Mouse (Mus musculus) C2C12 (cell line): ENCODE measurements around the gene Acta1. TPM values are rescaled to one million over a fixed set of nuclear protein-coding genes. Genes with fewer than 3 reads are reported as not detected.

Experiments used
- H3K27me3 ChIP-seq: one replicate; pipeline ENCODE4 v1.6.1; 2011; ENCODE audit not compliant: control insufficient read depth, insufficient read depth, insufficient read length
- H3K36me3 ChIP-seq: one replicate; pipeline ENCODE4 v1.6.1; 2011; ENCODE audit not compliant: control insufficient read depth, insufficient read depth
- H3K4me3 ChIP-seq: one replicate; pipeline ENCODE4 v1.5.1; 2011; ENCODE audit warnings: mild to moderate bottlenecking, control low read depth; ENCODE audit not compliant: poor library complexity, insufficient read depth, severe bottlenecking
- H3K79me2 ChIP-seq: one replicate; pipeline ENCODE4 v1.6.1; 2011; ENCODE audit not compliant: control insufficient read depth, insufficient read depth
- H3K79me3 ChIP-seq: one replicate; pipeline ENCODE4 v1.6.1; 2011; ENCODE audit warnings: low read depth, control low read depth
- H3ac ChIP-seq: one replicate; pipeline ENCODE3; 2011; ENCODE audit warnings: low read depth; ENCODE audit not compliant: control insufficient read depth, insufficient read length
- CEBPB ChIP-seq: IDR thresholded peaks from one replicate; pipeline ENCODE4 v1.6.1; 2011; ENCODE audit warnings: low read depth, mild to moderate bottlenecking, control low read depth, moderate library complexity
- CTCF ChIP-seq: IDR thresholded peaks from one replicate; pipeline ENCODE4 v1.5.1; 2011; ENCODE audit not compliant: control insufficient read depth, insufficient read depth, insufficient read length
- FOSL1 ChIP-seq: IDR thresholded peaks from one replicate; pipeline ENCODE4 v1.8.0; 2011; ENCODE audit warnings: mild to moderate bottlenecking, low read length; ENCODE audit not compliant: poor library complexity, insufficient read depth, severe bottlenecking
- MAX ChIP-seq: IDR thresholded peaks from one replicate; pipeline ENCODE4 v1.6.1; 2011; ENCODE audit warnings: mild to moderate bottlenecking, control low read depth
- MYOD1 ChIP-seq: IDR thresholded peaks from one replicate; pipeline ENCODE4 v1.6.1; 2011; ENCODE audit warnings: low read depth; ENCODE audit not compliant: control insufficient read depth, insufficient read length
- MYOG ChIP-seq: IDR thresholded peaks from one replicate; pipeline ENCODE4 v1.6.1; 2011; ENCODE audit not compliant: control insufficient read depth, insufficient read length; ENCODE audit errors: extremely low read depth
- USF1 ChIP-seq: IDR thresholded peaks from one replicate; pipeline ENCODE4 v1.6.1; 2011; ENCODE audit warnings: low read depth, mild to moderate bottlenecking, control low read depth, moderate library complexity
- polyA plus RNA-seq: library from polyadenylated mRNA; unstranded; fragments of >200 nt; fragmentation: generic; extraction: Trizol; gene quantifications from one replicate; pipeline ENCODE4 v1.2.1, GENCODE M21; 2012; ENCODE audit warnings: missing spikeins

The Acta1 gene
- polyA plus RNA-seq, 1 experiment, result 23.4 TPM

- H3ac ChIP-seq, result no peak overlapping the region
- H3K36me3 ChIP-seq, result no peaks in the 10 kb centered on the region
- peaks cover 3% of the 10 kb centered on the region for H3K79me3 ChIP-seq
- peaks cover 11% of the 10 kb centered on the region for H3K79me2 ChIP-seq
- H3K4me3 ChIP-seq, result no peak overlapping the region
- TF ChIP-seq MYOD1, result no peak
- no peak for TF ChIP-seq MAX
- no peak for TF ChIP-seq USF1
- no peak for TF ChIP-seq CEBPB
- TF ChIP-seq MYOG, result no peak
- TF ChIP-seq CTCF, result no peak
- no peaks in the 10 kb centered on the region for H3K27me3 ChIP-seq
Measured at GRCm38 (mm10) chr8:123857361-123857760, 37.2 kb downstream of the Acta1 start.

DNA sequence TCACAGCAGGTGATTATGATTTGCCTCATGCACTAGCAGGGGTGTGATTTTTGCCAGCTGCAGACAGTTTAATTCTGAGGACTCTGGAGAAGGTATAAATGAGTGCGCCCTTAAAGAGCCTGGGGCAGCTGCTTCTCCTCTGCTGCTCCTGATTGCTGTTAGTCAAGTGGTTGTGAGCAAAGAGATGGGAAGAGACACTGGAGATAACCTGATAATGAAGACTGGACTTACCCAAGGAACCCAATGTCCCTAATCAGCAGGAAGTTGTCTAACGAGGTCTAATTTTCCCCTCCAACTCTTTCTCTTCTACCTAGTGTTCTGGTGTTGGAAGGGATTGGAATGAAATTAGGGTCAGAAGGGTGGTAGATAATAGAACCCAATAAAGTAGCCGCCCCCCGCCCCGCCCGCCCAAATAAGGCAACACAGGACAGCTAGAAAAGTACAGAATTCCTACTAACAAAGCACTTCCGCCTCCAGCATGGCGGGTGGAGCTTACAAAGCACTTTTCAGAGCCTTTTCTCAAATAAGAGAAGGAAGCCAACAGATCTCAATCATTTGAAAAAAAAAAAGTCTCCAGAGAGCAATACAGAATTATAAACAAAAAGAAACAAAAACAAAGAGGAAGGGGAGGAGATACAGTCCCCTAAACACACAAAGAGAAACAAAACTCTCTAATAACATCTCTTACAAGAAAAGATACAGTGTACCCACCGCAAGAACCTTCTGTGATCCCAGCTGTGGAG, 39.6 kb downstream of the Acta1 start:
- Histone ChIP-seq H3K36me3 (no peaks in the 10 kb centered on the region), H3K4me3 (no peak overlapping the region), H3K27me3 (no peaks in the 10 kb centered on the region), H3K79me2 (peaks cover 11% of the 10 kb centered on the region), H3ac (no peak overlapping the region), H3K79me3 (peaks cover 3% of the 10 kb centered on the region)
- TF ChIP-seq FOSL1 (no peak), MYOG (no peak), USF1 (no peak), MAX (no peak), MYOD1 (no peak), CTCF (no peak), CEBPB (no peak)

DNA sequence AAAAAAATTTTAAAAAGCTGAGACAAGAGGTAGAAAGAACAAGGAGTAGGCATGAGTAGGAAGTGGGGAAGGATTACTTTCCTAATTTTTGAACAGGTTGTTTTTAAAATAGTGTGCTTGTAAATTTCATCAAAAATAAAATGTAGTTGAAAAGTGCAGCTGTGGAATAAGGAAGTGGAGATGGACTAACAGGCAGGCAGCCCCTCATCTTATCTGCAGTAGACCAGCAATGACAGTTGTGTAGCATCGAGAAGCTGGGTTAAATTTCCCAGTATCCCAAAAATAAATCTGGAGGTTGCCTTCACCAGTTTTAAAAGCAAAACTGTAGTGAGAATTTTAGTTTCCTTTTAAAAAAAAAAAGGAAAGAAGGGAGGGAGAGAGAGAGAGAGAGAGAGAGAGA, 40.3 kb downstream of the Acta1 start:
- TF ChIP-seq USF1 (no peak), CTCF (no peak), FOSL1 (no peak), CEBPB (no peak), MYOG (no peak), MAX (no peak), MYOD1 (no peak)
- H3K4me3 ChIP-seq, result no peak overlapping the region
- H3K79me3 ChIP-seq, result peaks cover 3% of the 10 kb centered on the region
- no peaks in the 10 kb centered on the region for H3K36me3 ChIP-seq
- no peaks in the 10 kb centered on the region for H3K27me3 ChIP-seq
- H3ac ChIP-seq, result no peak overlapping the region
- peaks cover 11% of the 10 kb centered on the region for H3K79me2 ChIP-seq

DNA sequence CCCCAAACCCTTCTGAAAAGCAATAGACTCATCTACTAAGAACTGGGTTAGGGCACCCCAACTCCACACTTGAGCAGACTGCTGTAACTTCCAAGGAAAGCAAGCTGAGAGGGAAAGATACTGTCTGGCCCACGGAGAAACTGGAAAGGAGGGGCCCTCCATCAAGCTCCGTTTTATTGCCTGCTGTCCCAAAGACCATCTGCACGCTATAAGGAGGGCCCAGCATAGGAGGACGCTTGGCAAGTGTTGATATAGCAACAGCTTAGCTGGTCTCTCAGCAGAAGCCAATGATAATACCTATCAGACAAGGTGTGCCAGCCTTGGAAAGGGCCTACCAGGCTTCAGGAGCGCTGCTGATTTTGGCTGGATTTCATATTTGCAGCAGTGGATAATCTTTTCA, 43.0 kb downstream of the Acta1 start:
- H3K79me2 ChIP-seq, result no peaks in the 10 kb centered on the region
- TF ChIP-seq USF1, result no peak
- TF ChIP-seq MYOD1, result no peak
- TF ChIP-seq FOSL1, result no peak
- TF ChIP-seq CTCF, result no peak
- no peak for TF ChIP-seq MAX
- TF ChIP-seq CEBPB, result no peak
- TF ChIP-seq MYOG, result no peak
- H3K4me3 ChIP-seq, result no peak overlapping the region
- H3K79me3 ChIP-seq, result peaks cover 3% of the 10 kb centered on the region
- no peak overlapping the region for H3ac ChIP-seq
- no peaks in the 10 kb centered on the region for H3K36me3 ChIP-seq
- no peaks in the 10 kb centered on the region for H3K27me3 ChIP-seq

GRCm38 (mm10) chr8:123849352-123849751, 45.2 kb downstream of the Acta1 start:
- no peaks in the 10 kb centered on the region for H3K27me3 ChIP-seq
- H3K36me3 ChIP-seq, result no peaks in the 10 kb centered on the region
- no peak overlapping the region for H3ac ChIP-seq
- TF ChIP-seq MYOD1, result no peak
- TF ChIP-seq CEBPB, result no peak
- TF ChIP-seq USF1, result peak; percentile 30
- TF ChIP-seq MAX, result no peak
- TF ChIP-seq FOSL1, result no peak
- no peak overlapping the region for H3K4me3 ChIP-seq
- no peaks in the 10 kb centered on the region for H3K79me2 ChIP-seq
- no peaks in the 10 kb centered on the region for H3K79me3 ChIP-seq
